Mouse (Mus musculus) ES-E14 (cell line): ENCODE results near the gene Fxyd4. TPM values are rescaled to one million over a fixed set of nuclear protein-coding genes. Genes with fewer than 3 reads are reported as not detected.

Source experiments
- DNase-seq: peaks from one replicate; pipeline ENCODE4 v3.0.0-alpha.2; 2013; ENCODE audit warnings: low read depth, low spot score
- H3K27ac ChIP-seq: 2 replicates; pipeline ENCODE4 v1.5.1; 2012; ENCODE audit warnings: low read depth, mild to moderate bottlenecking, low read length, moderate library complexity, mixed read lengths; ENCODE audit not compliant: poor library complexity, insufficient read depth, severe bottlenecking
- H3K36me3 ChIP-seq: 2 replicates; pipeline ENCODE4 v1.6.1; 2012; ENCODE audit warnings: mild to moderate bottlenecking, low read length, moderate library complexity, mixed read lengths; ENCODE audit not compliant: control insufficient read depth, poor library complexity, insufficient read depth, severe bottlenecking
- H3K4me1 ChIP-seq, 2 experiments: fragments of 150-350 bp in 1 of 2; sonication (generic) in 1 of 2; 2 replicates each; pipeline ENCODE4 v1.6.1; 2012; ENCODE audit warnings: low read length in 2 of 2, mild to moderate bottlenecking in 1 of 2, mixed read lengths in 1 of 2; ENCODE audit not compliant: control insufficient read depth in 2 of 2, insufficient read depth in 2 of 2, poor library complexity in 1 of 2
- H3K4me3 ChIP-seq, 2 experiments: fragments of 150-350 bp in 1 of 2; sonication (generic) in 1 of 2; 2 replicates each; pipeline ENCODE4 v1.5.1; 2012; ENCODE audit warnings: low read length in 2 of 2, low read depth in 1 of 2, mild to moderate bottlenecking in 1 of 2, mixed read lengths in 1 of 2; ENCODE audit not compliant: insufficient read depth in 1 of 2, poor library complexity in 1 of 2, severe bottlenecking in 1 of 2
- H3K9ac ChIP-seq: 2 replicates; pipeline ENCODE4 v1.6.1; 2012; ENCODE audit warnings: low read depth, mild to moderate bottlenecking, low read length, mixed read lengths; ENCODE audit not compliant: poor library complexity, insufficient read depth, severe bottlenecking
- H3K9me3 ChIP-seq: fragments of 150-350 bp; sonication (generic); 2 replicates; pipeline ENCODE4 v1.6.1; 2012; ENCODE audit warnings: low read depth, mild to moderate bottlenecking, low read length; ENCODE audit not compliant: control insufficient read depth, insufficient read depth
- CHD2 ChIP-seq: IDR thresholded peaks from 2 replicates; pipeline ENCODE4 v1.6.1; 2014; ENCODE audit warnings: mild to moderate bottlenecking, low read depth, low read length, inconsistent platforms
- HCFC1 ChIP-seq: IDR thresholded peaks from 2 replicates; pipeline ENCODE4 v1.6.1; 2012; ENCODE audit warnings: low read length, inconsistent platforms, borderline replicate concordance; ENCODE audit not compliant: insufficient read depth
- MAFK ChIP-seq: IDR thresholded peaks from 2 replicates; pipeline ENCODE4 v1.6.1; 2014; ENCODE audit warnings: mild to moderate bottlenecking, low read depth, low read length, inconsistent platforms; ENCODE audit not compliant: insufficient read depth
- ZC3H11A ChIP-seq: IDR thresholded peaks from 2 replicates; pipeline ENCODE4 v1.6.1; 2012; ENCODE audit warnings: low read depth, mild to moderate bottlenecking, inconsistent platforms, low read length, borderline replicate concordance
- ZNF384 ChIP-seq: IDR thresholded peaks from 2 replicates; pipeline ENCODE4 v1.6.1; 2012; ENCODE audit warnings: low read depth, low read length, inconsistent platforms
- in situ Hi-C, 2 experiments: fragments of 600-800 bp; cut with MboI; formaldehyde crosslinking; loops; one replicate each; pipeline ENCODE4 v1.15.1; 2025; ENCODE audit warnings: low sequenced_read_pairs in 2 of 2, inconsistent platforms in 1 of 2; ENCODE audit not compliant: unreplicated experiment in 2 of 2
- total RNA-seq: library from RNA; depleted of rRNA; stranded (reverse); fragments of 300-350 nt; gene quantifications from 2 replicates; pipeline ENCODE4 v1.2.3, GENCODE M21; 2012; rRNA removed

Fxyd4 gene
- 0.98 and 1.2 TPM in 2 replicates for total RNA-seq

GRCm38 (mm10) chr6:117937222-117937932 is at the start of gene Fxyd4:
Fxyd4 (minus strand) TSS chr6:117937692.
- TF ChIP-seq ZNF384, result no peak
- TF ChIP-seq CHD2, result no peak
- TF ChIP-seq HCFC1, result no peak
- no peak for TF ChIP-seq ZC3H11A
- no peak for TF ChIP-seq MAFK
- peaks cover 3 to 5% of the 10 kb centered on the region in 2 experiments; a peak in 3 of 4 replicates for H3K4me1 ChIP-seq
- H3K4me3 ChIP-seq, result no peak within 1 kb of the TSS
- in situ Hi-C loops, result no loop called here
- H3K36me3 ChIP-seq, result no peaks in the 10 kb centered on the region
- H3K9ac ChIP-seq, result no peak within 1 kb of the TSS
- H3K27ac ChIP-seq, result no peak within 1 kb of the TSS
- H3K9me3 ChIP-seq, result no peaks in the 10 kb centered on the region
- no peak for DNase-seq

- Histone ChIP-seq H3K4me3 (no peak overlapping the region), H3K27ac (no peak overlapping the region), H3K36me3 (no peaks in the 10 kb centered on the region), H3K9ac (no peak overlapping the region), H3K9me3 (no peaks in the 10 kb centered on the region), H3K4me1 (no peaks in the 10 kb centered on the region)
- in situ Hi-C loops, result no loop called here
- TF ChIP-seq ZC3H11A, result no peak
- no peak for TF ChIP-seq HCFC1
- no peak for TF ChIP-seq ZNF384
- TF ChIP-seq MAFK, result no peak
- TF ChIP-seq CHD2, result no peak
- DNase-seq, result no peak
Observed at GRCm38 (mm10) chr6:117987173-117987572, 49.7 kb upstream of the Fxyd4 start.

DNA sequence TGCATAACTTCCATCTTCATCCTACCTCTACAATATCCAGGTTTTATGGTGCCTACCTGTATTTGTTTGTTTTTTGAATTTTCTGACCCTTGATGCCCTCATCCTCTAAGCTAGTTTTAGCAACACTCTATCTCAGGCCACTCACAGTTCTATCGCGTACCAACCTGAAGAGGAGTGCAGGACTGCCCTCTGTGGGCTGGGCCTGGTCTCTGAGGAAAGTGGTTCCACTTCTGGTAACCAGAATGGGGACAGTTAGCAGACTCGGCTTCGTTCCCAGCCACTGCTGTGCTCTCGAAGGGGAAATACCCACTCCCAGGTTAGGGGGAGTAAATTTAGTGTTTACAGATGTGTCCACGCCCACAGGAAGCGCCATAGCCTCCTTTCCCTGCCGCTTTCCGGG is 29.2 kb upstream of the Fxyd4 start:
- no peak overlapping the region for H3K4me3 ChIP-seq
- H3K9ac ChIP-seq, result no peak overlapping the region
- H3K4me1 ChIP-seq, result no peaks in the 10 kb centered on the region
- in situ Hi-C loops, result loop anchor here in 1 of 2 experiments (10.0 kb wide), 1 partner anchor 112 kb away; no protein-coding TSS in a partner anchor
- DNase-seq, result no peak
- no peak overlapping the region for H3K27ac ChIP-seq
- no peaks in the 10 kb centered on the region for H3K36me3 ChIP-seq
- H3K9me3 ChIP-seq, result no peaks in the 10 kb centered on the region
- no peak for TF ChIP-seq ZC3H11A
- TF ChIP-seq CHD2, result no peak
- no peak for TF ChIP-seq ZNF384
- no peak for TF ChIP-seq HCFC1

DNA sequence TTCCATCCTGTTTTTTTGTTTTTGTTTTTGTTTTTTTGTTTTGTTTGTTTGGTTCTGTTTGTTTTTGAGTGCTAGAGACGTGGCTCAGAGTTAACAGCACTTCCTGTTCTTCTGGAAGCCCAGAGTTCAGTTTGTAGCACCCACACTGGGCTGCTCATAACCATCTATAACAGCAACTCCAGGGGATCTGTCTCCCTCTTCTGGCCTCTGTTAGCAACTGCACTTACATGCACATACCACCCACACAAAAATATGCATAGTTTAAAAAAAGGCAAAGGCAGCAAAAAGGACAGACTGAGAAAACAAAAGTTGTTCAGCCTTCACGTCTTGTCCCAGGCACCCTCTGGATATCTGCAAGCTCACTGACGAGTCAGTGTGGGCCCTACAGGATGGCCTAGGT is 25.7 kb upstream of the Fxyd4 start:
- 0 out of 4 replicates have a peak, but pooled peaks cover 0 to 2% of the 10 kb centered on the region in 2 experiments for H3K4me1 ChIP-seq
- H3K9ac ChIP-seq, result no peak overlapping the region
- no peak for TF ChIP-seq HCFC1
- TF ChIP-seq MAFK, result no peak
- no peak for TF ChIP-seq ZNF384
- TF ChIP-seq CHD2, result no peak
- H3K27ac ChIP-seq, result no peak overlapping the region
- H3K9me3 ChIP-seq, result no peaks in the 10 kb centered on the region
- no peak for DNase-seq
- H3K4me3 ChIP-seq, result no peak overlapping the region
- no peaks in the 10 kb centered on the region for H3K36me3 ChIP-seq
- in situ Hi-C loops, result loop anchor here in 1 of 2 experiments (10.0 kb wide), 1 partner anchor 108 kb away; no protein-coding TSS in a partner anchor
